Mouse (Mus musculus) heart, postnatal 10 days (tissue): Measurements from ENCODE around the gene Ankrd26. TPM values are rescaled to one million over a fixed set of nuclear protein-coding genes. Genes with fewer than 3 reads are reported as not detected.

Experiments
- DNase-seq, 2 experiments: peaks; one replicate each; pipeline ENCODE4 v3.0.0; 2021
- intact Hi-C: fragments of 180-260 bp; cut with DNase I; formaldehyde crosslinking; loops from one replicate; pipeline ENCODE4 v1.15.1; 2025
- total RNA-seq, 2 experiments: library from RNA; stranded (reverse); gene quantifications; 2 replicates each; pipeline ENCODE4 v1.2.3; 2021

Gene Ankrd26
- total RNA-seq, 2 experiments from 2014 or later: 2.1 to 3.4 TPM

- no peak for DNase-seq
- intact Hi-C loops: no loop called here
Measured at GRCm38 (mm10) chr6:118482125-118482524, 79.9 kb downstream of the Ankrd26 start.

DNA sequence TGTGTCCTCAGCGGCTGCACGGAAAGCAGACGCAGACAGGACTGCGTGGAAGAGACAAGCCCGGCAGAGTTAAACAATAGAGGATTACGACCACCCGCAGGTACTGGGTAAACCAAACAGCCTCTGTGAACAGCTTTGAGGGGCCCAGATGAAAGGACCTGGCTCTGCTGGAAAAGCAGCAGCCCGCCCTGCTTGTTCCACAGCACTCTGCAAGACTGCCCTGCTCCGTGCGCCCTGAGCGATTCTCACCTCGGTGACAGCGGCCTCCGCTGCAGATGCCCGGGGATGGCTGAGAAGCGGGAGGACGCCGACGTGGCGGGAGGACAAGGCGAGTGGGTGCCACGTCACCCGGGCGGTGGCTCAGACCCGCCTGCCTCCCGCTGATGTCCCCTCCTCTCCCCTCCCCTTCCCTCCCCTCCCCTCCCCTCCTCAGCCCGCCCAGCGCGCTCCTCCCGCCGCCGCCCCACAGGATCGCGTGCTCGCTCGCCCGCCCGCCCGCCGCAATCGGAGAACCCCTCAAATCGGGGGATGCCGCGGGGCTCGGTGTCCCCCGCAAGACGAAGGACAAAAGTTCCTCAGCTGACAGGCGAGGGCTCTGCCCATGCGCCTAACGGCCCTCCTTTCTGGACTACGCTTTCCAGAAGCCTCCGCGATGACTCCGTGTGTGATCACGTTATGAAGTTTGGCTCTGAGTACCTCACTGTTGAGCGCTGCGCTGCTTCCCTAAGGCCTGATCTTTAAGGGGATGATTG, 82.9 kb downstream of the Ankrd26 start, which contains the start of gene Zfp9:
TSS of gene Zfp9 (minus strand) at position 364 of the 752 bp plus-strand sequence.
- intact Hi-C loops: no loop called here
- DNase-seq: peak; percentile 85 to 88

GRCm38 (mm10) chr6:118477875-118478785, 83.9 kb downstream of the Ankrd26 start:
- intact Hi-C loops: no loop called here
- peak; percentile 8 to 13 for DNase-seq

DNA sequence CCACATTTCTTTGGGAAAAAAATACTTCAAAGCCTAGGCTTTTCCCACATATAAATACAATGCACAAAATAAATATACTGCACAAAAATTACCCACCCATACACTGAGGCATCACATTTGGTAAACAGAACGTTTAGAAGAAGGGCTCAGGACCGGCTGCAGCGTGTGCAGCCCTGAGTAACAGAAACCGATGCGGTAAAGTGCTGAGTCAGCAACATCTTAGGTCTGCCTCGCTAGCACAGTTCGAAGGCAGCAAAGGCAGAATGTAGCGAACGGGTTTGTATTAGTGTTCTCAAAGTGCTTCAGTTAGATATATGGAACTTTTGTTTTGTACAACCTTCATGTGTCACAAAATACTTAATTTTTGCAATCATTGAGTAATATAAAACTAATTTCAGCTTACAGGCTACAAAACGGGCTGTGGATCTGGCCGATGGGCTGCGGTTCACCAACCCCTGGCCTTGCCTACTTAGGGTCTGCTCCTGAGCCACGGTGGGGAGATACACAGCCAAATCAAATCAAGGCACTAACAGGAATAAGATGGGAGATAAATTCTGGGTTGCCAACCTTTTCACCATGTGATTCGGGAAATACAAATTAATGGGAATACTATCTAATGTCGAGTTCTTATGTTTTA, 99.8 kb downstream of the Ankrd26 start:
- DNase-seq: no peak
- intact Hi-C loops: no loop called here

DNA sequence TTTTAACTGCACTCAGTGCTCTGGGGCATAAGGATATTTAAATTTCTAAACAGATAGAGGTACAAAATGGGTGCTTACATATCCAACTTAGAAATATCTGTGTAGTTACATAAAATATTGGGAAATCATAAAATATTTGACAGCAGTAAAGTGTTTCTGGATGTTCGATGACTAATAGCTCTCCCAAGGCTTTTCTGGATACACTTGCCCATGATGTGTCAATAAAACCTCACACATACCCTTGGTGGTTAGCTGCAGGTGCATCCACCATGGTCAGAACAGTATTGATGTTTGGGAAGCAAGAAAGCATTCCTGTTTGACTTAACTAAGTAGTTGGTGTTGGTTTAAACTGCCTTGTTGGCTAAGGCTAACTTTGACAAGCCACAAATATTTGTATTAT, 104.3 kb downstream of the Ankrd26 start:
- intact Hi-C loops: no loop called here

DNA sequence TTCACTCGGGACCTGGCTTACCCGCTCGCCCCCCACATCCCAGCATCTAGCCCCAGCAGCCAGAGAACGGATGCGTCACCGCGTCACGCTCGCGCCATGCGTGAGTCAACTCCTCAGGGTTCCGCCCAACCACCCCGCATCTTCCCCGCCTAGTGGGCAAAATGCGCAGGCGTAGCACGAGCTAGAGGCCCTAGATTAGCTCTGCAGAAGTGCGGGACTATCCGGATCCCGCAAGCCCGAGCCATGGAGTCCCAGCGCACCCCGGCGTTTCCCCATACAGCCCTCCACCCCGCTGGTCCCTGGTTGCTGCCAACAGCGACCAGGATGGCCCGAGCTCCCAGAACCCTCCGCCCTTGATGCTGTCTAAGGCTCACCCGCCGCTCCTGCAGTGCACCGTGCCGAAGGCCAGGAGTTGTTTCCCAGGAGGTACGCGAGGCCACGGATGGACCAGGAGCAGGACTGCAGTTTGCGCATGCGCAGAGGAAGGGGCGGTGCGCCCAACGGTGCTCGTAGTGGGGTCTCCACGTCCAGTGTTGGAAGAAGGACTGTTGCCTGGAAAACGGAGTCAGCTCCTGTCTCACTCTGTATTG, 106.9 kb downstream of the Ankrd26 start, which contains the start of gene Zfp248:
TSS of gene Zfp248 (minus strand) at position 487 of the 590 bp plus-strand sequence.
- peak; percentile 90 to 91 for DNase-seq
- intact Hi-C loops: no loop called here

More for the DNA sequence above, 104.3 kb downstream of the Ankrd26 start:
- no peak for DNase-seq

GRCm38 (mm10) chr6:118454452-118454851, 107.6 kb downstream of the Ankrd26 start:
- intact Hi-C loops: no loop called here
- peak in 1 of 2 experiments; percentile 4 for DNase-seq

Other genes with a start within 250 kb of the Ankrd26 start
- 10 to 100 TPM; 21.7 to 21.8 TPM for gene Bms1, start 142.8 kb downstream of the Ankrd26 start, total RNA-seq
- 1 to 10 TPM; 2.0 to 2.2 TPM for gene Zfp248, start 106.7 kb downstream of the Ankrd26 start, total RNA-seq
- 1 to 10 TPM; 7.1 to 7.4 TPM for gene Zfp9, start 82.9 kb downstream of the Ankrd26 start, total RNA-seq